Comparison of ENCODE assay signal across 11 mouse cellular contexts in genomic region chr17:80221890-80222628, GRCm38 (mm10). TPM values are rescaled to one million over a fixed set of nuclear protein-coding genes. Genes with fewer than 3 reads are reported as not detected.
DNase-seq lines count a peak whose midpoint lies in the region; ATAC-seq and TF ChIP-seq lines count a peak whose summit lies in the region.
"Had no signal": no experiment of that assay in that cellular context is flagged by ENCODE, and none has a peak within 500 bp of the region (broad histone marks: within the 10 kb centered on the region; RNA-seq: fewer than 3 reads in every experiment).

No protein-coding gene starts in this region.

- H3K27me3 ChIP-seq in lung, embryonic 14.5 days (ENCODE audit: insufficient read depth, low read length): no peaks in the 10 kb centered on the region
- no peaks in the 10 kb centered on the region for H3K27me3 ChIP-seq in stomach, postnatal 0 days (ENCODE audit: control insufficient read depth, insufficient read depth, low read length)
- H3K27me3 ChIP-seq: midbrain, embryonic 13.5 days had no signal

- no peak overlapping the region for H3K4me3 ChIP-seq in lung, embryonic 14.5 days (ENCODE audit: low read depth, low read length)
- H3K4me3 ChIP-seq in stomach, postnatal 0 days (ENCODE audit: low read depth, low read length): no peak overlapping the region
- H3K4me3 ChIP-seq: erythroblast, embryonic 14.5 days; midbrain, embryonic 13.5 days had no signal

- 64% methylated on average over 3 of the region's 3 CpGs for WGBS in lung, embryonic 14.5 days
- 63% methylated on average over 3 of the region's 3 CpGs for WGBS in stomach, postnatal 0 days

- H3K9me3 ChIP-seq in lung, embryonic 14.5 days (ENCODE audit: low read depth, low read length): no peaks in the 10 kb centered on the region
- H3K9me3 ChIP-seq in stomach, postnatal 0 days (ENCODE audit: control insufficient read depth, low read length): no peaks in the 10 kb centered on the region
- H3K9me3 ChIP-seq: midbrain, embryonic 13.5 days had no signal

- DNase-seq in adrenal gland, postnatal 14 days: peak; percentile 27
- DNase-seq in adrenal gland, adult 8-10 months: no peak
- DNase-seq in lung, embryonic 14.5 days: peak; percentile 50
- DNase-seq in lung, postnatal 14 days: no peak
- peak; percentile 80 for DNase-seq in induced T-regulatory cell, adult 2 months (ENCODE audit: low read depth)
- peak; percentile 24 for DNase-seq in stomach, postnatal 0 days (ENCODE audit: low spot score)
- DNase-seq in layer of hippocampus, postnatal 36 days: no peak
- DNase-seq in left cerebral cortex, postnatal 25 days (ENCODE audit: low spot score in 2 of 2): no peak

- no peak for TF ChIP-seq EP300 in stomach, postnatal 0 days (optimal IDR thresholded peaks at IDR 0.05)

- H3K27ac ChIP-seq in lung, embryonic 14.5 days (ENCODE audit: low read depth): no peak overlapping the region
- H3K27ac ChIP-seq in stomach, postnatal 0 days (replicated peaks): no peak overlapping the region
- H3K27ac ChIP-seq: midbrain, embryonic 13.5 days had no signal

- peak; percentile 49 for TF ChIP-seq CTCF in lung, embryonic 14.5 days (IDR thresholded peaks at IDR 0.05; ENCODE audit: low read depth)
- TF ChIP-seq CTCF in stomach, postnatal 0 days (IDR thresholded peaks at IDR 0.05; ENCODE audit: low read depth): peak; percentile 56

- H3K36me3 ChIP-seq in lung, embryonic 14.5 days (ENCODE audit: insufficient read depth): no peaks in the 10 kb centered on the region
- no peaks in the 10 kb centered on the region for H3K36me3 ChIP-seq in stomach, postnatal 0 days (ENCODE audit: control insufficient read depth, insufficient read depth, low read length)
- H3K36me3 ChIP-seq: midbrain, embryonic 13.5 days had no signal

- no peak overlapping the region for H3K9ac ChIP-seq in lung, embryonic 14.5 days
- no peak overlapping the region for H3K9ac ChIP-seq in stomach, postnatal 0 days (ENCODE audit: low read length)
- H3K9ac ChIP-seq: midbrain, embryonic 13.5 days had no signal

- H3K4me2 ChIP-seq in lung, embryonic 14.5 days: no peak overlapping the region
- no peak overlapping the region for H3K4me2 ChIP-seq in stomach, postnatal 0 days (replicated peaks; ENCODE audit: low read depth)
- H3K4me2 ChIP-seq: midbrain, embryonic 13.5 days had no signal

- no peak for ATAC-seq in lung, embryonic 14.5 days (ENCODE audit: insufficient read depth)
- ATAC-seq in stomach, postnatal 0 days (ENCODE audit: low FRiP score, low TSS enrichment): no peak
- ATAC-seq: midbrain, embryonic 13.5 days had no signal

- H3K4me1 ChIP-seq in lung, embryonic 14.5 days (ENCODE audit: insufficient read depth): no peaks in the 10 kb centered on the region
- no peaks in the 10 kb centered on the region for H3K4me1 ChIP-seq in stomach, postnatal 0 days (replicated peaks; ENCODE audit: control insufficient read depth, insufficient read depth)

- intact Hi-C loops in left cerebral cortex, postnatal 25 days (cut with DNase I): no loop called here

RNA-seq across cellular contexts. Expression of gene Gemin6, which starts 2.2 kb away (rescaled TPM):
- total RNA-seq in adrenal gland, postnatal 14 days (2021): 8.7 and 9.3 TPM in 2 replicates
- total RNA-seq in adrenal gland, adult 8-10 months (2022): 10 to 100 TPM in 1 of 4 experiments, 1 to 10 TPM in 3; 6.9 to 10.9 (median 9.2) TPM
- 45.5 and 46.7 TPM in 2 replicates for polyA plus RNA-seq in lung, embryonic 14.5 days (2014; fragmentation: Nextera tagmentation; extraction: Ambion mirVana)
- polyA plus RNA-seq in stomach, postnatal 0 days (2015; fragmentation: Nextera tagmentation; extraction: Ambion mirVana): 15.2 and 17.8 TPM in 2 replicates
- 1 to 10 TPM; 5.6 to 6.1 TPM for total RNA-seq in layer of hippocampus, postnatal 36 days (2021)
- total RNA-seq in left cerebral cortex, postnatal 25 days (2021): 1 to 10 TPM; 4.1 to 5.5 TPM
- polyA plus RNA-seq: erythroblast, embryonic 14.5 days had no signal

RNA-seq across cellular contexts. Expression of gene Ttc39d, which starts 14.8 kb away (rescaled TPM):
- total RNA-seq in adrenal gland, postnatal 14 days (2021): 0.15 TPM in 1 of 2 replicates, not detected in the other
- total RNA-seq in adrenal gland, adult 8-10 months (2022): under 1 TPM in 2 of 4 experiments, not detected in 2; 0.09 to 0.11 TPM
- polyA plus RNA-seq in lung, embryonic 14.5 days (2014; fragmentation: Nextera tagmentation; extraction: Ambion mirVana): 0.07 TPM in 1 of 2 replicates, not detected in the other
- polyA plus RNA-seq in stomach, postnatal 0 days (2015; fragmentation: Nextera tagmentation; extraction: Ambion mirVana): 0.05 TPM in 2 replicates
- total RNA-seq in layer of hippocampus, postnatal 36 days (2021): under 1 TPM; 0.18 to 0.27 TPM
- total RNA-seq in left cerebral cortex, postnatal 25 days (2021): under 1 TPM in 1 of 2 experiments, not detected in 1; 0.28 TPM
- total RNA-seq: heart, postnatal 25 days had no signal
- polyA plus RNA-seq: erythroblast, embryonic 14.5 days had no signal

RNA-seq across cellular contexts. Expression of gene Srsf7, which starts 15.0 kb away (rescaled TPM):
- 123 and 131 TPM in 2 replicates for total RNA-seq in adrenal gland, postnatal 14 days (2021)
- 100 to 1,000 TPM in 3 of 4 experiments, 10 to 100 TPM in 1; 96.8 to 150 (median 119) TPM for total RNA-seq in adrenal gland, adult 8-10 months (2022)
- polyA plus RNA-seq in lung, embryonic 14.5 days (2014; fragmentation: Nextera tagmentation; extraction: Ambion mirVana): 732 and 736 TPM in 2 replicates
- 208 and 212 TPM in 2 replicates for polyA plus RNA-seq in stomach, postnatal 0 days (2015; fragmentation: Nextera tagmentation; extraction: Ambion mirVana)
- 100 to 1,000 TPM; 134 to 140 TPM for total RNA-seq in layer of hippocampus, postnatal 36 days (2021)
- 100 to 1,000 TPM; 109 to 111 TPM for total RNA-seq in left cerebral cortex, postnatal 25 days (2021)

Comparison
In these comparisons a context has a peak if more than half of its experiments do, and no peak if none do; other contexts are left out.
1. DNase-seq: peak in adrenal gland, postnatal 14 days (single experiment), lung, embryonic 14.5 days (single experiment), induced T-regulatory cell, adult 2 months (single experiment) and stomach, postnatal 0 days (single experiment); none in adrenal gland, adult 8-10 months (single experiment), lung, postnatal 14 days (single experiment), layer of hippocampus, postnatal 36 days (0 of 2) and left cerebral cortex, postnatal 25 days (0 of 2).